Mouse (Mus musculus): ENCODE measurements around the gene Kcnj15. TPM values are rescaled to one million over a fixed set of nuclear protein-coding genes. Genes with fewer than 3 reads are reported as not detected.

The Kcnj15 gene
- total and polyA plus RNA-seq, 3 experiments = 0.89 to 1.5 (median 1.2) TPM

GRCm38 (mm10) chr16:95307823-95308360 is 50.5 kb downstream of the Kcnj15 start:
- Histone ChIP-seq H3K4me3 (no peak overlapping the region), H3K79me2 (replicated peaks; ENCODE audit: control insufficient read depth, insufficient read depth, low read length) (no peaks in the 10 kb centered on the region), H3K27me3 (ENCODE audit: control insufficient read depth, insufficient read depth, low read length) (no peaks in the 10 kb centered on the region), H3K27ac (no peak overlapping the region), H3K9ac (ENCODE audit: low read depth, low read length) (no peak overlapping the region), H3K36me3 (ENCODE audit: control insufficient read depth, insufficient read depth, low read length) (no peaks in the 10 kb centered on the region), H3K4me1 (ENCODE audit: control insufficient read depth, insufficient read depth, low read length) (peaks cover 14% of the 10 kb centered on the region)
- TF ChIP-seq POLR2A (IDR thresholded peaks at IDR 0.05; ENCODE audit: insufficient read depth, low read depth, low read length) (no peak), EP300 (IDR thresholded peaks at IDR 0.05; ENCODE audit: insufficient read depth, low read depth, low read length) (no peak), CTCF (IDR thresholded peaks at IDR 0.05) (no peak)
- 66% methylated on average over 3 of the region's 3 CpGs for WGBS
- DNase-seq = no peak
- intact Hi-C loops (cut with DNase I) = no loop called here

- H3K36me3 ChIP-seq (ENCODE audit: control insufficient read depth, insufficient read depth, low read length) = peaks cover 2% of the 10 kb centered on the region; the same call in 1 of the 2 replicates
- 28% methylated on average over 9 of the region's 9 CpGs for WGBS
- peak overlapping the region; percentile 67 for H3K27ac ChIP-seq
- no peaks in the 10 kb centered on the region for H3K27me3 ChIP-seq (ENCODE audit: control insufficient read depth, insufficient read depth, low read length)
- H3K9ac ChIP-seq (ENCODE audit: low read depth, low read length) = no peak overlapping the region
- DNase-seq = peak; percentile 45 to 56
- TF ChIP-seq CTCF (IDR thresholded peaks at IDR 0.05) (peak; percentile 11; the same call in 1 of the 2 replicates), EP300 (IDR thresholded peaks at IDR 0.05; ENCODE audit: insufficient read depth, low read depth, low read length) (peak; percentile 76), POLR2A (IDR thresholded peaks at IDR 0.05; ENCODE audit: insufficient read depth, low read depth, low read length) (no peak; the same call in 1 of the 2 replicates)
- intact Hi-C loops (cut with DNase I) = loop anchor here (1.0 to 5.0 kb wide), 3 partner anchors 17 to 125 kb away; no protein-coding TSS in a partner anchor
- H3K4me3 ChIP-seq = no peak overlapping the region
- H3K4me1 ChIP-seq (ENCODE audit: control insufficient read depth, insufficient read depth, low read length) = peaks cover 8% of the 10 kb centered on the region
- no peaks in the 10 kb centered on the region for H3K79me2 ChIP-seq (replicated peaks; ENCODE audit: control insufficient read depth, insufficient read depth, low read length)
Measured at GRCm38 (mm10) chr16:95321945-95322625, 64.7 kb downstream of the Kcnj15 start.

- Histone ChIP-seq H3K79me2 (replicated peaks; ENCODE audit: control insufficient read depth, insufficient read depth, low read length) (no peaks in the 10 kb centered on the region), H3K4me3 (no peak overlapping the region), H3K9ac (ENCODE audit: low read depth, low read length) (no peak overlapping the region), H3K36me3 (ENCODE audit: control insufficient read depth, insufficient read depth, low read length) (no peaks in the 10 kb centered on the region), H3K4me1 (ENCODE audit: control insufficient read depth, insufficient read depth, low read length) (no peaks in the 10 kb centered on the region), H3K27ac (no peak overlapping the region), H3K27me3 (ENCODE audit: control insufficient read depth, insufficient read depth, low read length) (no peaks in the 10 kb centered on the region)
- 69% methylated on average over 5 of the region's 5 CpGs for WGBS
- DNase-seq = no peak
- intact Hi-C loops (cut with DNase I) = no loop called here
- TF ChIP-seq EP300 (IDR thresholded peaks at IDR 0.05; ENCODE audit: insufficient read depth, low read depth, low read length) = no peak
- TF ChIP-seq POLR2A (IDR thresholded peaks at IDR 0.05; ENCODE audit: insufficient read depth, low read depth, low read length) = no peak
- TF ChIP-seq CTCF (IDR thresholded peaks at IDR 0.05) = no peak
Measured at GRCm38 (mm10) chr16:95332159-95332558, 74.8 kb downstream of the Kcnj15 start.

- 13% methylated on average over 28 of the region's 28 CpGs for WGBS
- TF ChIP-seq CTCF (IDR thresholded peaks at IDR 0.05) (peak; percentile 82), POLR2A (IDR thresholded peaks at IDR 0.05; ENCODE audit: insufficient read depth, low read depth, low read length) (no peak), EP300 (IDR thresholded peaks at IDR 0.05; ENCODE audit: insufficient read depth, low read depth, low read length) (peak; percentile 90)
- Histone ChIP-seq H3K9ac (ENCODE audit: low read depth, low read length) (peak overlapping the region; percentile 5; the same call in 1 of the 2 replicates), H3K27me3 (ENCODE audit: control insufficient read depth, insufficient read depth, low read length) (no peaks in the 10 kb centered on the region), H3K36me3 (ENCODE audit: control insufficient read depth, insufficient read depth, low read length) (no peaks in the 10 kb centered on the region), H3K79me2 (replicated peaks; ENCODE audit: control insufficient read depth, insufficient read depth, low read length) (no peaks in the 10 kb centered on the region), H3K4me3 (no peak overlapping the region), H3K4me1 (ENCODE audit: control insufficient read depth, insufficient read depth, low read length) (peaks cover 9% of the 10 kb centered on the region), H3K27ac (peak overlapping the region; percentile 72)
- peak; percentile 80 to 87 for DNase-seq
- intact Hi-C loops (cut with DNase I) = loop anchor here (1.0 to 5.0 kb wide), 3 partner anchors 39 to 145 kb away; no protein-coding TSS in a partner anchor
Measured at GRCm38 (mm10) chr16:95340885-95341791, 83.8 kb downstream of the Kcnj15 start.

- intact Hi-C loops (cut with DNase I) = loop anchor here (1.0 to 5.0 kb wide), 2 partner anchors 19 to 40 kb away; no protein-coding TSS in a partner anchor
- Histone ChIP-seq H3K4me3 (no peak overlapping the region), H3K27me3 (ENCODE audit: control insufficient read depth, insufficient read depth, low read length) (no peaks in the 10 kb centered on the region), H3K36me3 (ENCODE audit: control insufficient read depth, insufficient read depth, low read length) (no peaks in the 10 kb centered on the region), H3K27ac (peak overlapping the region; percentile 10; the same call in 1 of the 2 replicates), H3K4me1 (ENCODE audit: control insufficient read depth, insufficient read depth, low read length) (peaks cover 12% of the 10 kb centered on the region), H3K9ac (ENCODE audit: low read depth, low read length) (no peak overlapping the region), H3K79me2 (replicated peaks; ENCODE audit: control insufficient read depth, insufficient read depth, low read length) (no peaks in the 10 kb centered on the region)
- no peak for DNase-seq
- no peak for TF ChIP-seq CTCF (IDR thresholded peaks at IDR 0.05)
- WGBS = 54% methylated on average over 8 of the region's 8 CpGs
Measured at GRCm38 (mm10) chr16:95342030-95342429, 84.7 kb downstream of the Kcnj15 start.

All from heart, adult 2 months (tissue).